Mouse (Mus musculus) lung, embryonic 15.5 days (tissue): Measurements from ENCODE around the gene Lbx2. TPM values are rescaled to one million over a fixed set of nuclear protein-coding genes. Genes with fewer than 3 reads are reported as not detected.

Experiments
- ATAC-seq: fragments of 200-750 bp; cut with Nextera tagmentation; 2 replicates; pipeline ENCODE4 v1.8.0; 2017; ENCODE audit warnings: moderate number of reproducible peaks, borderline replicate concordance; ENCODE audit not compliant: low FRiP score, low TSS enrichment; ENCODE audit errors: extremely low read depth
- H3K27ac ChIP-seq: fragments of 300-500 bp; sonication (generic); 2 replicates; pipeline ENCODE4 v1.5.1; 2015; ENCODE audit warnings: moderate library complexity, mild to moderate bottlenecking, inconsistent platforms
- H3K27me3 ChIP-seq: fragments of 300-500 bp; sonication (generic); 2 replicates; pipeline ENCODE4 v1.6.1; 2015; ENCODE audit warnings: inconsistent platforms
- H3K36me3 ChIP-seq: fragments of 300-500 bp; sonication (generic); 2 replicates; pipeline ENCODE4 v1.6.1; 2015; ENCODE audit warnings: inconsistent platforms
- H3K4me1 ChIP-seq: fragments of 300-500 bp; sonication (generic); 2 replicates; pipeline ENCODE4 v1.6.1; 2015; ENCODE audit warnings: inconsistent platforms
- H3K4me2 ChIP-seq: fragments of 300-500 bp; sonication (generic); 2 replicates; pipeline ENCODE4 v1.6.1; 2015; ENCODE audit warnings: inconsistent platforms, mild to moderate bottlenecking, moderate library complexity
- H3K4me3 ChIP-seq: fragments of 300-500 bp; sonication (generic); 2 replicates; pipeline ENCODE4 v1.5.1; 2015; ENCODE audit warnings: mild to moderate bottlenecking, inconsistent platforms
- H3K9ac ChIP-seq: fragments of 300-500 bp; sonication (generic); 2 replicates; pipeline ENCODE4 v1.6.1; 2015; ENCODE audit warnings: inconsistent platforms
- H3K9me3 ChIP-seq: fragments of 300-500 bp; sonication (generic); 2 replicates; pipeline ENCODE4 v1.6.1; 2016; ENCODE audit warnings: inconsistent platforms
- WGBS: fragments of 180-500 bp; shearing (Covaris S2); methylation state at CpG from one replicate; pipeline ENCODE4 v1.1.7; 2015; 5-methylcytosine and 5-hydroxymethylcytosine counted together
- polyA plus RNA-seq: library from polyadenylated mRNA; unstranded; fragments of >200 nt; fragmentation: Nextera tagmentation; extraction: Ambion mirVana; gene quantifications from 2 replicates; pipeline ENCODE4 v1.2.1, GENCODE M21; 2015

The Lbx2 gene
- polyA plus RNA-seq, 1 experiment from 2014 or later, result 0.31 TPM

DNA sequence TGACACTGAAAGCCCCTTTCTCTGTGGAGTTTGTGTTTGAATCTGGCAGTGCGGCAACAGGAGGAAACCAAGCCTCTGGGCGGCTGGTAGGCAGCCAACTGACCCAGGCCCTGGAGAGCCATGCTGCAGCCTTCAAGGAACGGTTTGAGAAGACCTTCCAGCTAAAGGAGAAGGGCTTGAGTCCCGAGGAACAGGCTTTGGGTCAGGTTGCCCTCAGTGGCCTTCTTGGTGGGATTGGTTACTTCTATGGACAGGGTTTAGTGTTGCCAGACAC is 30.9 kb downstream of the Lbx2 start:
- H3K9ac ChIP-seq, result no peak overlapping the region
- no peak overlapping the region for H3K4me3 ChIP-seq
- H3K36me3 ChIP-seq, result peaks cover 26% of the 10 kb centered on the region
- no peak for ATAC-seq
- peaks cover 39% of the 10 kb centered on the region for H3K4me1 ChIP-seq
- H3K27ac ChIP-seq, result peak overlapping the region; percentile 0; the same call in 1 of the 2 replicates
- H3K27me3 ChIP-seq, result no peaks in the 10 kb centered on the region
- no peaks in the 10 kb centered on the region for H3K9me3 ChIP-seq
- no peak overlapping the region for H3K4me2 ChIP-seq
- WGBS, result 76% methylated on average over 4 of the region's 4 CpGs

DNA sequence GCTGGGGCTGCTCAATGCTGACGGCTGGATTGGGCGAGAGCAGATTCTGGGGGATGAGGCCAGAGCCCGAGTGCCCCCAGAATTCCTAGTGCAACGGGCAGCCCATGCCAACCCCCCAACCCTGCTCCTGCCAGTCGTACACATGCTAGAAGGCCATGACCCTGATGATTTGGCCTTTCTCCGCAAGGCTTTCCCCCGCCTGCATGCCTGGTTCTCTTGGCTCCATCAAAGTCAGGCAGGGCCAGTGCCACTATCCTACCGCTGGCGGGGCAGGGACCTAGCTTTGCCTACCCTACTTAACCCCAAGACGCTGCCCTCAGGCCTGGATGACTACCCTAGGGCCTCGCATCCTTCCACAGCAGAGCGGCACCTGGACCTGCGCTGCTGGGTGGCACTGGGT is 31.4 kb downstream of the Lbx2 start:
- Histone ChIP-seq H3K9ac (no peak overlapping the region), H3K4me1 (peaks cover 44% of the 10 kb centered on the region), H3K9me3 (no peaks in the 10 kb centered on the region), H3K4me3 (no peak overlapping the region), H3K36me3 (peaks cover 26% of the 10 kb centered on the region), H3K27ac (no peak overlapping the region), H3K27me3 (no peaks in the 10 kb centered on the region), H3K4me2 (no peak overlapping the region)
- no peak for ATAC-seq
- WGBS, result 88% methylated on average over 13 of the region's 13 CpGs

DNA sequence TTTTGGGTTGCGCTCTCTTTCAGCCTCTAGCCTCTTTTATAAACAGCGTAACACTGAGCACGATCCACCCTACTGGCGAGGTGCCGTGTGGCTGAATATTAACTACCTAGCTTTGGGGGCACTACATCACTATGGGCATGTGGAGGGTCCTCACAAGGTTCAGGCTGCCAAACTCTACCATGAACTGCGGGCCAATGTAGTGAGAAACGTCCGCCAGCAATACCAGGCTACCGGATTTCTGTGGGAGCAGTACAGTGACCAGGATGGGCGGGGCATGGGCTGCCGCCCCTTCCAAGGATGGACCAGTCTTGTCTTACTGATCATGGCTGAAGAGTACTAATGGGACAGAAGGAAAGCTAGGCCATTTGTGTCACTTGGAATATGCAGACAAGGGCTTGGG is 32.2 kb downstream of the Lbx2 start:
- Histone ChIP-seq H3K27me3 (no peaks in the 10 kb centered on the region), H3K4me2 (no peak overlapping the region), H3K4me3 (no peak overlapping the region), H3K9ac (no peak overlapping the region), H3K9me3 (no peaks in the 10 kb centered on the region), H3K4me1 (peaks cover 51% of the 10 kb centered on the region), H3K27ac (no peak overlapping the region), H3K36me3 (peaks cover 26% of the 10 kb centered on the region)
- no peak for ATAC-seq
- WGBS, result 71% methylated on average over 11 of the region's 11 CpGs

DNA sequence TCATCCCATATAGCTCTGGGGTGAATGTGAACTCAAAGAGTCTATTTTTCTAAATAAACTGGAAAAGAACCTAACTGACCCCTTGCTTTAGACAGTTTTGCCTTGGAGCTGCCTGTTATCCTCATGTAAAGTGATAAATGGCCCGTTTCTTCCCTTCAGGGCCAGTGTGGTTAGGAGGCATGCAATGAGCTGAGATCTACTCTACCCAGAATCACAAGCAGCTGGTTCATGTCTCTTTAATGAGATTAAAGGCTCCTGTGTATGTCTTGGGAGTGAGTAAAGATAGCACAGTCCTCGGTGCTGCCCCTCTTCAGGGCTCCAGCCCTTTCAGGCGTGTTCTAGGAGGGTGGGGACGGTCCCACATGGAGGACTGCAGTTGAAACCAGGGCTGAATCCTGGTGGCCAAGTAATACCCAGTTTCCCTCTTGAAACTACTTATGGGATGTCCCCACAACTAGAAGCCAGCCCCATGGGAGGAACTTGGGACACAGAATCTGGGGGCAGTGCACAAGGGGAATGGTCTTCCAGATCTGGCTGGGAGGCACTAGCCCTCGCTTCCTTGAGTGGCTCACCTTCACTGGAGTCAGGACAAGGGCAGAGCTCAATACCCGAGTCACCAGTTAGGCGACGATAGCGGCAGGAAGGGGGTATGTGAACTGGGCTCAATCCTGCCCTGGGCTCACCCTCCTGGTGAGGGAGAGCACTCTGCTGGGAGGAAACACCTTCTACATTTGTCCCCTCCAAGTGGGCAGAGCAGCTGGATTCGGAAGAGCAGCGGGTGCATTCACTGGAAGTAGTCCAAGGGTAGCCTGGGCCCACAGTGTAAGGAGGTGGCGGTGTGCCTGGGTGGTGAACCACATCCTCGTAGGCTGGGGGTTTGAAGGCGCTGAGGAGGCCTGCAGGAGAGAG is 32.9 kb downstream of the Lbx2 start:
- H3K4me2 ChIP-seq, result peak overlapping the region; percentile 97
- peaks cover 26% of the 10 kb centered on the region for H3K36me3 ChIP-seq
- no peak overlapping the region for H3K9ac ChIP-seq
- H3K4me1 ChIP-seq, result peaks cover 55% of the 10 kb centered on the region
- H3K27me3 ChIP-seq, result no peaks in the 10 kb centered on the region
- no peak for ATAC-seq
- no peak overlapping the region for H3K4me3 ChIP-seq
- no peak overlapping the region for H3K27ac ChIP-seq
- H3K9me3 ChIP-seq, result no peaks in the 10 kb centered on the region
- WGBS, result 69% methylated on average over 14 of the region's 14 CpGs

DNA sequence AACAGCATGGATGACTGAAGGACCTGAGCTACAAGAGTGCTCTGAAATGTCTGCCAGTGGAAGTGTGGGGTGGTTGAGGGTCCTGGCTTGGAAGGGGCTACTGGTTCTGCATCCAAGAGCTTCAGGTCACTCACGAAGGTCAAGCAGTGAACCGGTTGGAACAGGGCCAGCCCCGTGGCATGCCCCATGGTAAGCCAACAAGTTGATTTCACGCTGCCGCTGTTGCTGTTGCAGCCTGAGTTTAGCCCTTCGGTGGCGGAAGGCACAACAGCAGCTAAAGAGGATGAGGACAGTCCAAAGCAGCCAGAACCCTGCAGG is 33.5 kb downstream of the Lbx2 start:
- no peaks in the 10 kb centered on the region for H3K27me3 ChIP-seq
- peaks cover 26% of the 10 kb centered on the region for H3K36me3 ChIP-seq
- H3K4me3 ChIP-seq, result peak overlapping the region; percentile 73
- H3K27ac ChIP-seq, result no peak overlapping the region
- ATAC-seq, result no peak
- peak overlapping the region; percentile 97 for H3K4me2 ChIP-seq
- H3K9me3 ChIP-seq, result no peaks in the 10 kb centered on the region
- 60% methylated on average over 7 of the region's 7 CpGs for WGBS
- peak overlapping the region; percentile 85 for H3K9ac ChIP-seq
- H3K4me1 ChIP-seq, result peaks cover 56% of the 10 kb centered on the region

DNA sequence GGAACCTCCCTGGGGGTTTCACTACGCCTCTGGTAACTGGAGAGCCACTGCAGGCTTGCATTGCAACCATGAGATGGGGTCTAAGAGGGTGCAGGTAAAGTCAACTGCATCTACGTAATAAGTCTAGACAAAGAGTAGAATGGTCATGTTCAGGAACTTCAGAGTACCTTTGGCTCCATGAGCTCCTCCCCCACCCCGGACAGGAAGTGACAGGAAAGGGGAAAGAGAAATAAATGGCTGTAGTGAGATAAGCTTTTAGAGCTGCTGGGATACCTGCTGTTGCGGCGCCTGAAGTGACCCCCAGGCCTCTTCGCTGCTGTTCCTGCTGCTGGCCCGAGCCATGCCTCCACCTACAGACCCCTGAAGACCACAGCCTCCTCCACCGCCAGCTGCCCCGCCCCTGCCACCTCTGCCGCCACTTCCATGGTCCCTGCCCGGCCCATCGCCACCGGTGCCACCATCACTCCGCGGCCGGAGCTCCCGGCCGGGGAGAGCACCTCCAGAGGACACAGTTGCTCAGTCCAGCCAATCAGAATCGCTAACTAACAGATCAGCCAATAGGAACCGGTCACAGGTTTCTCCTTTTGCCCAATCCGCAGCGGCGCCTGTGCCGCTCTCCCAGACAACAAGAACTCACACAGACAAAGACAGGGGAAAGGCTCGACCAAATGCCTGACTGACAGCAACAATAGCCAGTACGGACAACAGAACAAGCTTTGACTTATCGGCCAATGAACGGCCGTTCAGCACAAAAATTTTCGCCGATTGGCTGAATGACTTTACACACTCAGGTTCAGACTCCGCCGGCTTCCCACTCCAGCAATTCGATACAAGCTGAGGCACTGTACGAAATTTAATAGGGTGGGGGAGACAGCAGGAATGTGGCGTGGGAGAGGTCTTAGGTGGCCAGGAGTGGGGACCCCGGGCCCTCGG is 35.0 kb downstream of the Lbx2 start, which contains the start of gene Wbp1:
TSS of gene Wbp1 (minus strand) at position 630 of the 933 bp plus-strand sequence.
- Histone ChIP-seq H3K9ac (peak within 1 kb of the TSS; percentile 85), H3K9me3 (no peaks in the 10 kb centered on the region), H3K36me3 (peaks cover 26% of the 10 kb centered on the region), H3K27me3 (no peaks in the 10 kb centered on the region), H3K4me3 (peak within 1 kb of the TSS; percentile 73), H3K27ac (peak within 1 kb of the TSS; percentile 98), H3K4me2 (peak within 1 kb of the TSS; percentile 97), H3K4me1 (peaks cover 52% of the 10 kb centered on the region)
- under 1% methylated on average over 38 of the region's 38 CpGs for WGBS
- peak; percentile 95 for ATAC-seq

DNA sequence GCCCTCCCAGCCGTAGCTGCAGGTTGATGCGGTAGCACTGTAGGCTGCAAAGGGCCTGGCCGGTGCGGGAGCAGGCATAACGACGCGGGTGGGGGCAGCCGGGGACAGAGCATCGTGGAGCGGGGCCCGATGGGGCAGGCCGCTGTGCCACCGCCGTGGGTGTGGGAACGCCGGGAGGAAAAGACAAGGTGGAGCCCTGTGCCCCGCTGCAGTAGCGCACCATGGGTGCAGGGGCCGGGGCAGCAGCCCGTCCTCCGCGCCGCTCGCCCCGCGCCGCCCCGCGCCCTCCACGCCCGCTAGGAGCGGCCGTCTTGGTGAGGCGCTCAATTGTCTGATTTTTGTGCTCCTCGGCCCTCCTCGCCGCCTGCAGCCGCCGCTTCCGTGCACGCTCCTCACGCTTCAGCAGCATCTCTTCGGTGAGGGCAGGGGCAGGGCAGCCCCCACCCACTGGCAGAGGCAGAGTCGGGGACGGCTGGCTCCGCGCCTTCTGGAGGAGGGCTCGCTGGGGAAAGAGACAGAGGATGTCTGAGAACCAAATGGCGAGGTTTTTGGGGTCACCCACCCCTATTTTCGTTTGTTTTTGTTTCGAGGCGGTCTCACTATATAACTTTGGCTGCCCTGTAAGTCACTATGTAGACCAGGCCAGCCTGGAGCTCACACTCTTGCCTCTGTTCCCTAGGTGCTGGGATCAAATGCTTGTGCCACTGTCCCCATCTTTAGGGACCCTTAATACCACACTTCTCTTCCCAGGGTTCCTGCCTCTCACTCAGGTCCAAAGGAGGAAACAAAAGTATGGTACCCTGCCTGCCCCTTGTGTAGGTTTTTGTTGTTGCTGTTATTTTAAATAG is 35.9 kb downstream of the Lbx2 start:
- ATAC-seq, result peak; percentile 1; the same call in 1 of the 2 replicates
- Histone ChIP-seq H3K36me3 (peaks cover 26% of the 10 kb centered on the region), H3K9ac (peak overlapping the region; percentile 85), H3K9me3 (no peaks in the 10 kb centered on the region), H3K4me3 (peak overlapping the region; percentile 73), H3K4me1 (peaks cover 44% of the 10 kb centered on the region), H3K4me2 (peak overlapping the region; percentile 97), H3K27ac (peak overlapping the region; percentile 98), H3K27me3 (no peaks in the 10 kb centered on the region)
- WGBS, result under 1% methylated on average over 47 of the region's 52 CpGs

DNA sequence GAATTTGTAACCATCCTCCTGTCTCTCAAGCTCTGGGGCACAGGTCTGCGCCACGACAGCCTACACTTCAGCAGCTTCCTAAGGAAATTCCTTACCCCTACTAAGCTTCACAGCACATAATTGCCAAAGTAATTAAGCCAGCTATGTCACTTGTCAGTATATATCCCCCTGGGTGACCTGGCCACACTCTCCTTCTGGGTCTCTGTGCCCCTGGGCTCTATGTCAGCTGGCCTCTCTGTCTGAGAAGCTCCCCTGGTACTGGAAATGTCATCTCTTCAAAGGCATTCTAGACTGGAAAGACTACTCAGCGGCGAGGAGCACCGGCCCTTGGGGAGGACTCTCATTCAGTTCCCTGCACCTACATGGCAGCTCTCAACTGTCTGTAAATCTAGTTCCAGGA is 36.8 kb downstream of the Lbx2 start:
- H3K4me3 ChIP-seq, result peak overlapping the region; percentile 73
- peaks cover 44% of the 10 kb centered on the region for H3K4me1 ChIP-seq
- H3K9ac ChIP-seq, result 0 out of 2 replicates have a peak overlapping the region, but pooled peaks have one; percentile 8
- H3K9me3 ChIP-seq, result no peaks in the 10 kb centered on the region
- no peak for ATAC-seq
- no peaks in the 10 kb centered on the region for H3K27me3 ChIP-seq
- peak overlapping the region; percentile 97 for H3K4me2 ChIP-seq
- 79% methylated on average over 5 of the region's 5 CpGs for WGBS
- H3K36me3 ChIP-seq, result peaks cover 18% of the 10 kb centered on the region
- no peak overlapping the region for H3K27ac ChIP-seq

DNA sequence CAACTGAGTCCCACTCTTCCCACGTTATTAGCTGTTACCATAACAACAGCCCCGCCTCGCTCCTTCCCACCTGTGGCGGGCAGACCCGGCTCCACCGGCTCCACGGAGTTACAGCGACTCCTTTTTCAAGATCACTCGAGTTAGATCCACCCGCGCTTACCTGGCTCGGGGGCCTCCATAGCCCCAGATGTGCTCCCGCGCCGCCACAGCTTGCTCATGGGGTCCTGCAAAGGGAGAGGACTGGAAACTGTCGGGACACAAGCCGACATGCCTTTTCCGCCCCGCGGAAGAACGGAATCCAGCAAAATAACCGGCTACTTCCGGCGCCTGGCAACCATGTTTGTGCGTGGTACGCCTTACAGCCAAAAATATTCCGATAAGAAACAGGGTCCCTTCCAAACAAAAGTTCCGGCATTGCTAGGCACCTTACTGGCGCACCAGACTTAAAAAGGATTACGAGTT is 38.7 kb downstream of the Lbx2 start:
- Histone ChIP-seq H3K27me3 (no peaks in the 10 kb centered on the region), H3K4me1 (peaks cover 37% of the 10 kb centered on the region), H3K36me3 (no peaks in the 10 kb centered on the region), H3K9me3 (no peaks in the 10 kb centered on the region), H3K4me2 (peak overlapping the region; percentile 94), H3K27ac (peak overlapping the region; percentile 60), H3K4me3 (peak overlapping the region; percentile 68), H3K9ac (peak overlapping the region; percentile 65)
- under 1% methylated on average over 30 of the region's 30 CpGs for WGBS
- no peak; the same call in 1 of the 2 replicates for ATAC-seq

DNA sequence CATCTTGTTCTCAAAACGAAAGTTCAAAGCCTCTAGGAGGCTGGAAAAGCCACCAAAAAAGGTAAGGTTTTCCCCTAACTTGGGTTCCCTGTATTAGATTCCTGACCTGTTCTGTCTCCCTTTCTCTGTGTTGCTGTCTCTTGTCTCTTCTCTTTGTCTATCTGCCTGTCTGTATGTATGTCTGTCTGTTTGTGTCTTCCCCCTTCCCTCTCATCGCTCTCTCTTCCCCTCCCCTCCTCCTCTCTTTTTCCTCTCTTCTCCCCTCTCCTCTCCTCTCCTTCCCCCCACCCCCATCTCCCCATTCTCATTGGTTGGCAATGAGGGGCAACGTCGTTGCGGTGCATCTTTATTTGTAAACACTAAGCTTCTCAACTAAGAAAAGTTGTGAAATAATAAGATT is 39.2 kb downstream of the Lbx2 start, which contains the start of gene Ino80b:
TSS of gene Ino80b (minus strand) at position 101 of the 400 bp plus-strand sequence.
- H3K4me2 ChIP-seq, result peak within 1 kb of the TSS; percentile 94
- no peak for ATAC-seq
- H3K4me1 ChIP-seq, result peaks cover 33% of the 10 kb centered on the region
- peak within 1 kb of the TSS; percentile 65 for H3K9ac ChIP-seq
- H3K4me3 ChIP-seq, result peak within 1 kb of the TSS; percentile 68
- H3K27ac ChIP-seq, result peak within 1 kb of the TSS; percentile 60
- H3K36me3 ChIP-seq, result no peaks in the 10 kb centered on the region
- no peaks in the 10 kb centered on the region for H3K27me3 ChIP-seq
- H3K9me3 ChIP-seq, result no peaks in the 10 kb centered on the region
- WGBS, result 17% methylated on average over 5 of the region's 5 CpGs

DNA sequence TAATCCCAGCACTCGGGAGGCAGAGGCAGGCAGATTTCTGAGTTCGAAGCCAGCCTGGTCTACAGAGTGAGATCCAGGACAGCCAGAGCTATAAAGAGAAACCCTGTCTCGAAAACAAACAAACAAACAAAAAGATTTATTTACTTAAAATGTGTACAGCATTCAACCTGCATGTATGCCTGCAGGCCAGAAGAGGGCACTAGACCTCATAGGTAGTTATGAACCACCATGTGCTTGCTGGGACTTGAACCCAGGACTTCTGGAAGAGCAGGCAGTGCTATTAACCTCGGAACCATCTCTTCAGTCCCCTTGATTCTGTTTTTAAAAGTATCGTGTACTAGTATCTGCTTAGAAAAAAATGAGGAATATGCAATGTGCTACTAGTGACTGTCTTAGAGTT is 41.3 kb downstream of the Lbx2 start:
- no peak overlapping the region for H3K9ac ChIP-seq
- H3K4me3 ChIP-seq, result no peak overlapping the region
- WGBS, result 91% methylated on average over 5 of the region's 5 CpGs
- no peak for ATAC-seq
- H3K27ac ChIP-seq, result no peak overlapping the region
- no peaks in the 10 kb centered on the region for H3K36me3 ChIP-seq
- no peak overlapping the region for H3K4me2 ChIP-seq
- H3K27me3 ChIP-seq, result no peaks in the 10 kb centered on the region
- no peaks in the 10 kb centered on the region for H3K9me3 ChIP-seq
- peaks cover 34% of the 10 kb centered on the region for H3K4me1 ChIP-seq
